Mouse (Mus musculus) megakaryocyte, adult 5-6 weeks (primary cell): ENCODE data around the gene Mrps26. TPM values are rescaled to one million over a fixed set of nuclear protein-coding genes. Genes with fewer than 3 reads are reported as not detected.
"Not testable (repeated sequence)": the region's sequence is repeated elsewhere in the genome, so short reads cannot be mapped to it uniquely, and the experiment has no call there.

ENCODE experiments used
- ATAC-seq: 2 replicates; pipeline ENCODE4 v1.8.0; 2016; ENCODE audit warnings: mild to moderate bottlenecking, inconsistent platforms; ENCODE audit not compliant: poor library complexity, severe bottlenecking
- total RNA-seq, 2 experiments: library from RNA; stranded (forward) in 1 of 2; stranded (reverse) in 1 of 2; fragments of 153-499, 151-499 nt in 1 of 2; fragments of 221-1000, 200-1000 nt in 1 of 2; gene quantifications; 2 replicates each; pipeline versions ENCODE4 v1.2.3 to v1.2.4; 2015 to 2017

Mrps26 gene
- total RNA-seq (2015), result 39.5 and 42.2 TPM in 2 replicates
- 34.3 and 35.4 TPM in 2 replicates for total RNA-seq (2017)

- ATAC-seq, result peak; percentile 98
These were observed at the start of gene Mrps26 for GRCm38 (mm10) chr2:130563212-130564055. Gene Mrps26, plus strand, starts transcription at chr2:130563742.

- no peak for ATAC-seq
These were observed 49.6 kb upstream of the Mrps26 start for GRCm38 (mm10) chr2:130513907-130514306.

GRCm38 (mm10) chr2:130515791-130516190, 47.8 kb upstream of the Mrps26 start:
- ATAC-seq, result no peak

- ATAC-seq, result no peak
These were observed 41.6 kb upstream of the Mrps26 start for GRCm38 (mm10) chr2:130521927-130522326.

- ATAC-seq, result not testable (repeated sequence)
These were observed 38.1 kb upstream of the Mrps26 start for GRCm38 (mm10) chr2:130525480-130525879.

- ATAC-seq, result no peak
These were observed 35.1 kb upstream of the Mrps26 start for GRCm38 (mm10) chr2:130528457-130528856.

- no peak for ATAC-seq
These were observed 34.3 kb upstream of the Mrps26 start for GRCm38 (mm10) chr2:130529290-130529689.

GRCm38 (mm10) chr2:130529925-130530324, 33.6 kb upstream of the Mrps26 start:
- ATAC-seq, result no peak

DNA sequence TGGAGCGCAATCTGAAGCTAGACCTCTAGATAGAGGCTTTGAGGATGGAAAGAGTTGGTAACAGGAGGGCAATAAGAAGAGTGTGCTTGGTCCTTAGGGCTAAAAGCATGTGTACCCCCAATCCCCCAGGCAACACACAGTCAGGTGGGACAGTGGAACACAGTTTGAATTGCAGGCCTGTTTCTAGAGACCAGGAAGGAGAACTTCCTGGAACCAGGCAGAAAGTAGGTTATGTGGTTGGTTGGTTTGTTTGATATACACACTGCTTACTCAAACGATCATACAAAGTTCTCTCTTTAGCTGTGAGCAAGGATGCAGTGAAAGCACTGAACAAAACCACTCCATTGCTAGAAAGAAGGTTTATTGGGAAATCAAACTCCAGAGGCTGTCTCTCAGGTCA, 31.3 kb upstream of the Mrps26 start:
- ATAC-seq, result no peak

DNA sequence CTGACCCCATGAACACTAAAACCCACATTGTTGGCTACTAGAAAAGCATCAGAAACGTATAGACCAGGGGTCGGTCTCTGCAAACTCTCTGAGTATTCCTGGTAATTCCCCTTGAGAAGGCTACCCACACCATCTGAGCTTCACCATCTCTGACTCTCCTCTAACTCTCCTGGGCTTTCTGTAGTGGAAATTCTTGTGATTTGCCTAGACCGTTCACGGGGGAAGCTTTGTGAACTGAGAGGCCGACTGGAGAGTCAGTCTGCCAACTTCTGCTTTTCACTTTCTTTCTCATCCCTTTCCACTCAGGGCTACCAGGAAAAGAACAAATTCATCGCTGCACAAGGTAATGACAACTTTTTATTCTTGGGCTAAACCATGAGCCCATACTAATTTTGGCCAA, 28.5 kb upstream of the Mrps26 start:
- ATAC-seq, result no peak

DNA sequence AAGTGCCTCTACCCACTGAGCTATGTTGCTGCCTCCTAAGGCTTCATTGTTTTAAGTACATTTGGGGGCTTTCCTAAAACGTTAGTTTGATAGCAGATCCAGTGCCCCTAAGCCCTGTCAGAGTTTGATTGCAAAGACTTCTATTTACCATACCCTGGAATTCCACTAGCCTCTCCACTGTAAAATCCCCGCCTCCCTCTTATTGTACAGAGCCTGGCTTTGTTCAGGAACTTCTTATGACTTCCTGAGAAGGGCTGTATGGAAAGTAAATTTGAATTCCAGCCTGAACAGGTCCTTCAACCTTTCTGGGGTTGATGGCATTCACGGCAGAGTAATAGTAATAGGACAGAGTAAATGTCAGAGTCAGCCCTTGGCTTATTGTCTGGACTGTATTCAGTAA, 26.7 kb upstream of the Mrps26 start:
- no peak for ATAC-seq

GRCm38 (mm10) chr2:130538876-130539546, 24.5 kb upstream of the Mrps26 start:
- ATAC-seq, result peak; percentile 45; the same call in 1 of the 2 replicates

GRCm38 (mm10) chr2:130540266-130540665, 23.3 kb upstream of the Mrps26 start:
- ATAC-seq, result peak; percentile 55

GRCm38 (mm10) chr2:130546957-130547356, 16.6 kb upstream of the Mrps26 start:
- no peak for ATAC-seq

GRCm38 (mm10) chr2:130554841-130555240, 8.7 kb upstream of the Mrps26 start:
- no peak for ATAC-seq

DNA sequence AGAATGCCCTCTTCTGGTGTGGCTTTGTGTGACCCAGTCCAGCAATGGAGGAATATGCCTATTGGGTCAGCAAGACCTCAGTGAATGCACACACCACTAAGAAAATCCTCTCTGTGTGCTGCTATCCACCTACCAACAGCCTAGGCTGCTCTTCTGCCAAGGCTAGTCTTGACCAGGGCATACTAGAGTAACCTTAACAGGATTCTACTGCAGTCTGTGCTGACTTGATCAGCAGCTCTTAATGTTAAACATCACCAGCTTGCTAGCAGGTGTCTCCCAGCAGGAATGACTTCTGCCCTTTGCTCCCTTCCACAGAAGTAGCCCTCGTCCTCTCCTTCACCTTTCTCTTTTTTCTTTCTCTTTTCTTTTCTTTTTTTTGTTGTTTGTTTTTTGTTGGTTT, 7.2 kb upstream of the Mrps26 start:
- no peak for ATAC-seq

DNA sequence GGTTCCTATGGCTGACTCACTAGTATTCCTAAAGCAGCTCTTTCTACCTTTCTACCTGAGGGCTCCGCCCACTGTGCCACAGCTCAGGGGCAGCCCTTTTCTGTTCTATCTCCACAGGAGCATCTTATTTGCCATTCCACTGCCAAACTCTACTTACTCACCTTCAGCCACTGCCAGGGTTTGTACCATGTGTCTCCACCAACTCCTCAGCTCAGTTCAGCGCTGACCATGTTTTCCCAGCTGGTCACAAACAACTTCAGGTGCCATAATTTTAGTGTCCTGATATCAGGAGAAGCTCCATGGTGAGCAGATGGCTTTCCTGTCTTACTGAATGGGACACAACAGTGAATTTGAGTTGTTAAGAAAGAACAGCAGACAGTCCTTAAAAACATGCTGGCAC, 6.1 kb upstream of the Mrps26 start:
- no peak for ATAC-seq

DNA sequence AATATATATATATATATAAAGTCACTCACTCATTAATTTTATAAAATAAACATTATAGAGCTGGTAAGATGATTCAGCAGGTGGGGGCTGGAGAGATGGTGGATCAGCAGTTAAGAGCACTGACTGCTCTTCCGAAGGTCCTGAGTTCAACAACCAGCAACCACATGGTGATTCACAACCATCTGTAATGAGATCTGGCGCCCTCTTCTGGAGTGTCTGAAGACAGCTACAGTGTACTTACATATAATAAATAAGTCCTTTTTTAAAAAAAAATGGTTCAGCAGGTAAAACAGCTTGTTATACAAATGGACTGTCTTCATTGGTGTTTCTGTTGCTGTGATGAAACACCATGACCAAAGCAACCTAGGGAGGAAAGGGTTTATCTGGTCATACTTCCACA, 5.5 kb upstream of the Mrps26 start:
- ATAC-seq, result no peak

DNA sequence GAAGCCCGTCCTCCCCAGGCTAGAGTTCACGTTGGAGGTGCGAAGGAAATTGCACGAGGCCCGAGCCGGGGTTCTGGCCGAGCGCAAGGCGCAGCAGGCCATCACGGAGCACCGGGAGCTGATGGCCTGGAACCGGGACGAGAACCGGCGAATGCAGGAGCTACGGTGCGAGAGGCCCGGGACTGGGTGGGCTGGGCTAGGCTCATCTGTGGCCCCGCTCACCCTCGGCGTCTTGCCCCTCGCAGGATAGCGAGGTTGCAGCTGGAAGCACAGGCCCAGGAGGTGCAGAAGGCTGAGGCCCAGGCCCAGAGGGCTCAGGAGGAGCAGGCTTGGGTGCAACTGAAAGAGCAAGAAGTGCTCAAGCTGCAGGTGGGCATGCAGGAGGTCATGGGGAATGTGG, 521 bp downstream of the Mrps26 start:
- no peak for ATAC-seq

DNA sequence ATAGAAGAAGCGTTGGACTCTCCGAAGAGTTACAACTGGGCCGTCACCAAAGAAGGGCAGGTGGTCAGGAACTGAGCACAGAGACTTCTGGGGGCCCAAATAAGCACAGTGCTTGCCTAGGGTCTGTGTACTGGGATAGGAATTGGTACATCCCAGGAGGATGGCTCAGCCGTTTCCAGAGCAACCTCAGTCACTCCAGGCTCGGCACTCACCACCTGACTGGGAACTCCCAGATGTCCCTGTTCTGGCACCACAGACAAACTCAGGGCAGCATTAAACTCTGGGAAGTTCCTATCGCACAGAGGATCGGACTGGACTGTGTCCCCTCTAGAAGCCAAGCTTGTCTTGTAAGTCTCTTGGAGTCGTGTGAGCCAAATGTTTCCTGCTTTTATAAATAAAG, 1.4 kb downstream of the Mrps26 start:
- ATAC-seq, result no peak

GRCm38 (mm10) chr2:130568921-130569320, 5.4 kb downstream of the Mrps26 start:
- ATAC-seq, result no peak

- no peak for ATAC-seq
These were observed 6.4 kb downstream of the Mrps26 start for GRCm38 (mm10) chr2:130569926-130570325.
